Comparison of ENCODE assay signal across 8 mouse cellular contexts in the genomic region with DNA sequence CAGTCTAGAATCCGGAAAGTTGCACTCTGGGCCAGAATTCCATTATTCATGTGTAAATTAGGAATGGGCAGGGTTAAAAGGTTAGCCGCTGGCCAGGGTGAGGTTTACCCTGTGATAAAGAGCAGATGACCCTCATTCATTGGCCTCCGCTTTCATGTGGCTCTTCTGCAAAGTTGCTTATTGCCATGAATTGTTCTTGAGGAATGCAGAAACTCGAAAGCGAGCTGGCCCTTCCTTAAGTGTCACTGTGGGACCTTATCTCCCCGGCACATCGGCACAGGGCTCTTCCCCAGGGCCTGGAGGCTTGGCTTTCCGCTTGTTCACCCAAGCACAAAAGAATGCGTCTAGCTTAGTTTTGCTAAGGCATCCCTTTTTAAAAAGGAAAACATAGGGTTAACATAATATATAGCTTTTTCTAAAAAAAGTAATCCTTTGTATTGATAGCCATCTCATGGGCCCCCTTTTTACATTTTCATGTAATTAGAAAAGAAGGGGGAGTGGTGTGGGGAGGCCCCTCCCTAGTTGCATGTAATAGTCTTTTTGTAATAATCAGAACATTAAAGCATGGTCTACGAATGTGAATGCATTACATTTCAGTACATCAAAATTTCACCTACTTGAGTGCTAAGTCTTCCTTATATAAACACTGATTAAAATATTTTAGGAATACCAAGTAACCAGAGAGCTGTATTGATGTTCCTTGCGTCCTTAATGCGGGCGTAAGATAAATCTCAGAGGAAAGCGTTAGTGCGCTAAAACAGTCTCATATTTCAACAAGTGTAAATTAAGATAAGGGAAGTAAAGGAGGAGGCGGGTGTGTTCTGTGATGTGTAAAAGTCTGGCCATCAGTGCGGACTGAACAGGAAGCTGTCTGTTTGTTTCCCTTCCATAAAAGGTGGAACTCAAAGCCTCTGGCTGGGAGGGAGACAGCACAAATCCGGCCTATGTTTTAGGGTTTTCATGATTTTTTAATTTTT. TPM values are rescaled to one million over a fixed set of nuclear protein-coding genes. Genes with fewer than 3 reads are reported as not detected.
DNase-seq lines count a peak whose midpoint lies in the region; ATAC-seq lines count a peak whose summit lies in the region.

No protein-coding gene starts in this region.

- DNase-seq in hindbrain, embryonic 10.5 days (ENCODE audit: low spot score) = peak; percentile 81
- peak; percentile 70 for DNase-seq in Muller cell, postnatal 12 days (ENCODE audit: inconsistent ontology term)
- DNase-seq in mesoderm, embryonic 11.5 days (ENCODE audit: low read depth, low spot score) = peak; percentile 75
- DNase-seq in left cerebral cortex, adult 11 months (ENCODE audit: low spot score) = no peak
- DNase-seq in frontal cortex, postnatal 14 days (ENCODE audit: low spot score in 2 of 2) = no peak
- DNase-seq in right cerebral cortex, postnatal 25 days = no peak

- peak overlapping the region; percentile 97 for H3K4me3 ChIP-seq in hindbrain, embryonic 10.5 days
- no peak overlapping the region for H3K4me3 ChIP-seq in hindbrain, embryonic 16.5 days (ENCODE audit: low read length)
- H3K4me3 ChIP-seq in hindbrain, embryonic 15.5 days = no peak overlapping the region

- H3K9me3 ChIP-seq in hindbrain, embryonic 10.5 days = no peaks in the 10 kb centered on the region
- no peaks in the 10 kb centered on the region for H3K9me3 ChIP-seq in hindbrain, embryonic 16.5 days (ENCODE audit: control insufficient read depth, low read length)
- H3K9me3 ChIP-seq in hindbrain, embryonic 15.5 days = no peaks in the 10 kb centered on the region

- H3K27me3 ChIP-seq in hindbrain, embryonic 10.5 days (ENCODE audit: insufficient read depth, poor library complexity, severe bottlenecking) = no peaks in the 10 kb centered on the region
- peaks cover 12% of the 10 kb centered on the region for H3K27me3 ChIP-seq in hindbrain, embryonic 16.5 days (replicated peaks; ENCODE audit: control insufficient read depth, insufficient read depth, low read length)
- H3K27me3 ChIP-seq in hindbrain, embryonic 15.5 days = peaks cover 7% of the 10 kb centered on the region; the same call in 1 of the 2 replicates

- no peak for ATAC-seq in hindbrain, embryonic 16.5 days
- ATAC-seq in hindbrain, embryonic 15.5 days (ENCODE audit: low FRiP score, low read depth) = no peak

- no peak overlapping the region for H3K4me2 ChIP-seq in hindbrain, embryonic 16.5 days (ENCODE audit: low read length)
- peak overlapping the region; percentile 1; the same call in 1 of the 2 replicates for H3K4me2 ChIP-seq in hindbrain, embryonic 15.5 days

- H3K27ac ChIP-seq in hindbrain, embryonic 10.5 days = peak overlapping the region; percentile 76
- no peak overlapping the region for H3K27ac ChIP-seq in hindbrain, embryonic 16.5 days (ENCODE audit: low read depth, low read length)
- no peak overlapping the region for H3K27ac ChIP-seq in hindbrain, embryonic 15.5 days (replicated peaks)

- no peak overlapping the region for H3K9ac ChIP-seq in hindbrain, embryonic 16.5 days (ENCODE audit: low read depth, low read length)
- no peak overlapping the region for H3K9ac ChIP-seq in hindbrain, embryonic 15.5 days

- H3K36me3 ChIP-seq in hindbrain, embryonic 10.5 days = peaks cover 66% of the 10 kb centered on the region
- no peaks in the 10 kb centered on the region for H3K36me3 ChIP-seq in hindbrain, embryonic 16.5 days (ENCODE audit: control insufficient read depth, insufficient read depth, low read length)
- no peaks in the 10 kb centered on the region for H3K36me3 ChIP-seq in hindbrain, embryonic 15.5 days

- H3K4me1 ChIP-seq in hindbrain, embryonic 10.5 days (replicated peaks) = peaks cover 69% of the 10 kb centered on the region
- peaks cover 3% of the 10 kb centered on the region; the same call in 1 of the 2 replicates for H3K4me1 ChIP-seq in hindbrain, embryonic 16.5 days (ENCODE audit: control insufficient read depth, insufficient read depth, low read depth, low read length)
- peaks cover 11% of the 10 kb centered on the region for H3K4me1 ChIP-seq in hindbrain, embryonic 15.5 days (replicated peaks)

- 12% methylated on average over 18 of the region's 18 CpGs for WGBS in hindbrain, embryonic 10.5 days
- WGBS in hindbrain, embryonic 16.5 days = 22% methylated on average over 18 of the region's 18 CpGs
- WGBS in hindbrain, embryonic 15.5 days = 17% methylated on average over 18 of the region's 18 CpGs

RNA-seq across cellular contexts. Expression of a gene that starts 6.2 kb away (rescaled TPM):
- 7.6 and 19.9 TPM in 2 replicates for polyA plus RNA-seq in hindbrain, embryonic 10.5 days (2016; fragmentation: Nextera tagmentation; extraction: Ambion mirVana)
- 0.40 and 0.51 TPM in 2 replicates for polyA plus RNA-seq in hindbrain, embryonic 16.5 days (2015; fragmentation: Nextera tagmentation; extraction: Ambion mirVana)
- 0.41 and 0.49 TPM in 2 replicates for polyA plus RNA-seq in hindbrain, embryonic 15.5 days (2015; fragmentation: Nextera tagmentation; extraction: Ambion mirVana)

Comparison
In these comparisons a context has a peak if more than half of its experiments do, and no peak if none do; other contexts are left out.
1. DNase-seq: peak in hindbrain, embryonic 10.5 days (single experiment), Muller cell, postnatal 12 days (single experiment) and mesoderm, embryonic 11.5 days (single experiment); none in left cerebral cortex, adult 11 months (single experiment), frontal cortex, postnatal 14 days (0 of 2) and right cerebral cortex, postnatal 25 days (single experiment).